Mouse (Mus musculus): ENCODE results near the gene Pom121. TPM values are rescaled to one million over a fixed set of nuclear protein-coding genes. Genes with fewer than 3 reads are reported as not detected.
A peak's percentile ranks its signal among the peaks of the same experiment; 100 is the strongest.

Gene Pom121
- polyA plus RNA-seq, 2 experiments: 15.3 to 38.1 TPM

GRCm38 (mm10) chr5:135399382-135399781 is 5.0 kb upstream of the Pom121 start:
- TF ChIP-seq POLR2A (IDR thresholded peaks at IDR 0.05; ENCODE audit: borderline replicate concordance, extremely low read depth, insufficient read depth, insufficient read length): no peak
- ATAC-seq (ENCODE audit: low FRiP score, low read depth) (no peak), DNase-seq (ENCODE audit: low spot score) (no peak)
- 70% methylated on average over 6 of the region's 6 CpGs for WGBS
- Histone ChIP-seq H3K4me2 (replicated peaks; ENCODE audit: low read depth, low read length, severe bottlenecking) (no peak overlapping the region), H3K9ac (ENCODE audit: low read depth, low read length, severe bottlenecking) (no peak overlapping the region), H3K27ac (replicated peaks; ENCODE audit: low read depth, low read length) (no peak overlapping the region), H3K4me3 (replicated peaks; ENCODE audit: low read length) (no peak overlapping the region), H3K4me1 (ENCODE audit: control insufficient read depth, insufficient read depth, low read length) (peaks cover 3% of the 10 kb centered on the region; the same call in 1 of the 2 replicates), H3K36me3 (ENCODE audit: control insufficient read depth, insufficient read depth, low read length) (no peaks in the 10 kb centered on the region), H3K27me3 (ENCODE audit: control insufficient read depth, insufficient read depth, low read length) (no peaks in the 10 kb centered on the region), H3K9me3 (ENCODE audit: control insufficient read depth, low read length) (no peaks in the 10 kb centered on the region)

GRCm38 (mm10) chr5:135395826-135396225 is 1.5 kb upstream of the Pom121 start:
- TF ChIP-seq POLR2A (IDR thresholded peaks at IDR 0.05; ENCODE audit: borderline replicate concordance, extremely low read depth, insufficient read depth, insufficient read length): no peak
- DNase-seq (ENCODE audit: low spot score): peak; percentile 50
- Histone ChIP-seq H3K4me1 (ENCODE audit: control insufficient read depth, insufficient read depth, low read length) (peaks cover 12% of the 10 kb centered on the region), H3K9ac (ENCODE audit: low read depth, low read length, severe bottlenecking) (no peak overlapping the region), H3K9me3 (ENCODE audit: control insufficient read depth, low read length) (no peaks in the 10 kb centered on the region), H3K27me3 (ENCODE audit: control insufficient read depth, insufficient read depth, low read length) (no peaks in the 10 kb centered on the region), H3K4me3 (replicated peaks; ENCODE audit: low read length) (no peak overlapping the region), H3K4me2 (replicated peaks; ENCODE audit: low read depth, low read length, severe bottlenecking) (no peak overlapping the region), H3K36me3 (ENCODE audit: control insufficient read depth, insufficient read depth, low read length) (peaks cover 15% of the 10 kb centered on the region), H3K27ac (replicated peaks; ENCODE audit: low read depth, low read length) (no peak overlapping the region)
- no peak for ATAC-seq (ENCODE audit: low FRiP score, low read depth)
- 50% methylated on average over 5 of the region's 5 CpGs for WGBS

- ATAC-seq (ENCODE audit: low FRiP score, low read depth) (no peak), DNase-seq (ENCODE audit: low spot score) (no peak)
- TF ChIP-seq POLR2A (IDR thresholded peaks at IDR 0.05; ENCODE audit: borderline replicate concordance, extremely low read depth, insufficient read depth, insufficient read length): no peak
- Histone ChIP-seq H3K36me3 (ENCODE audit: control insufficient read depth, insufficient read depth, low read length) (peaks cover 94% of the 10 kb centered on the region), H3K27me3 (ENCODE audit: control insufficient read depth, insufficient read depth, low read length) (no peaks in the 10 kb centered on the region), H3K9me3 (ENCODE audit: control insufficient read depth, low read length) (no peaks in the 10 kb centered on the region), H3K4me2 (replicated peaks; ENCODE audit: low read depth, low read length, severe bottlenecking) (no peak overlapping the region), H3K4me3 (replicated peaks; ENCODE audit: low read length) (no peak overlapping the region), H3K4me1 (ENCODE audit: control insufficient read depth, insufficient read depth, low read length) (no peaks in the 10 kb centered on the region), H3K9ac (ENCODE audit: low read depth, low read length, severe bottlenecking) (no peak overlapping the region), H3K27ac (replicated peaks; ENCODE audit: low read depth, low read length) (no peak overlapping the region)
- WGBS: 88% methylated on average over 10 of the region's 10 CpGs
Measured at GRCm38 (mm10) chr5:135383771-135384170, 10.6 kb downstream of the Pom121 start.

GRCm38 (mm10) chr5:135382746-135383145 is 11.6 kb downstream of the Pom121 start:
- Histone ChIP-seq H3K9ac (ENCODE audit: low read depth, low read length, severe bottlenecking) (no peak overlapping the region), H3K4me1 (ENCODE audit: control insufficient read depth, insufficient read depth, low read length) (no peaks in the 10 kb centered on the region), H3K4me2 (replicated peaks; ENCODE audit: low read depth, low read length, severe bottlenecking) (no peak overlapping the region), H3K9me3 (ENCODE audit: control insufficient read depth, low read length) (no peaks in the 10 kb centered on the region), H3K36me3 (ENCODE audit: control insufficient read depth, insufficient read depth, low read length) (peaks cover 94% of the 10 kb centered on the region), H3K27me3 (ENCODE audit: control insufficient read depth, insufficient read depth, low read length) (no peaks in the 10 kb centered on the region), H3K4me3 (replicated peaks; ENCODE audit: low read length) (no peak overlapping the region), H3K27ac (replicated peaks; ENCODE audit: low read depth, low read length) (no peak overlapping the region)
- DNase-seq (ENCODE audit: low spot score) (no peak), ATAC-seq (ENCODE audit: low FRiP score, low read depth) (no peak)
- no peak for TF ChIP-seq POLR2A (IDR thresholded peaks at IDR 0.05; ENCODE audit: borderline replicate concordance, extremely low read depth, insufficient read depth, insufficient read length)
- WGBS: 90% methylated on average over 7 of the region's 7 CpGs

- Histone ChIP-seq H3K4me3 (replicated peaks; ENCODE audit: low read length) (no peak overlapping the region), H3K27ac (replicated peaks; ENCODE audit: low read depth, low read length) (no peak overlapping the region)
- WGBS: 91% methylated on average over 10 of the region's 10 CpGs
Measured at GRCm38 (mm10) chr5:135381356-135381925, 12.9 kb downstream of the Pom121 start.

More at GRCm38 (mm10) chr5:135381356-135381925, 12.9 kb downstream of the Pom121 start:
- DNase-seq (ENCODE audit: low spot score) (no peak), ATAC-seq (ENCODE audit: low FRiP score, low read depth) (no peak)
- TF ChIP-seq POLR2A (IDR thresholded peaks at IDR 0.05; ENCODE audit: borderline replicate concordance, extremely low read depth, insufficient read depth, insufficient read length): no peak
- Histone ChIP-seq H3K27me3 (ENCODE audit: control insufficient read depth, insufficient read depth, low read length) (no peaks in the 10 kb centered on the region), H3K9me3 (ENCODE audit: control insufficient read depth, low read length) (no peaks in the 10 kb centered on the region), H3K4me2 (replicated peaks; ENCODE audit: low read depth, low read length, severe bottlenecking) (no peak overlapping the region), H3K4me1 (ENCODE audit: control insufficient read depth, insufficient read depth, low read length) (no peaks in the 10 kb centered on the region), H3K36me3 (ENCODE audit: control insufficient read depth, insufficient read depth, low read length) (peaks cover 92% of the 10 kb centered on the region), H3K9ac (ENCODE audit: low read depth, low read length, severe bottlenecking) (no peak overlapping the region)

Measured in limb, embryonic 14.5 days (tissue).